Mouse (Mus musculus) liver, postnatal 0 days (tissue): Measurements from ENCODE around the gene Gnpat.

Experiments
- CTCF ChIP-seq: sonication (generic); IDR thresholded peaks from 2 replicates; pipeline ENCODE4 v1.5.1; 2016; ENCODE audit warnings: antibody characterized with exemption, low read depth
- EP300 ChIP-seq: IDR thresholded peaks from 2 replicates; pipeline ENCODE4 v1.6.1; 2016; ENCODE audit warnings: antibody characterized with exemption, low read depth, mild to moderate bottlenecking

GRCm38 (mm10) chr8:124926351-124926771 lies 63.5 kb downstream of the Gnpat start:
- TF ChIP-seq CTCF = no peak
- no peak for TF ChIP-seq EP300
